Mouse (Mus musculus) embryonic facial prominence, embryonic 12.5 days (tissue): ENCODE data around the gene Ntsr1. TPM values are rescaled to one million over a fixed set of nuclear protein-coding genes. Genes with fewer than 3 reads are reported as not detected.
A peak's percentile ranks its signal among the peaks of the same experiment; 100 is the strongest.

ENCODE experiments used
- ATAC-seq: fragments of 200-750 bp; cut with Nextera tagmentation; 2 replicates; pipeline ENCODE4 v1.8.0; 2017; ENCODE audit not compliant: insufficient number of reproducible peaks, insufficient read depth, low FRiP score, low TSS enrichment
- H3K27ac ChIP-seq: fragments of 300-500 bp; sonication (generic); 2 replicates; pipeline ENCODE4 v1.5.1; 2016; ENCODE audit warnings: mild to moderate bottlenecking
- H3K27me3 ChIP-seq: fragments of 300-500 bp; sonication (generic); 2 replicates; pipeline ENCODE4 v1.6.1; 2016; ENCODE audit warnings: mild to moderate bottlenecking, moderate library complexity
- H3K36me3 ChIP-seq: fragments of 300-500 bp; sonication (generic); 2 replicates; pipeline ENCODE4 v1.6.1; 2016; ENCODE audit warnings: mild to moderate bottlenecking
- H3K4me1 ChIP-seq: fragments of 300-500 bp; sonication (generic); 2 replicates; pipeline ENCODE4 v1.6.1; 2016
- H3K4me2 ChIP-seq: fragments of 300-500 bp; sonication (generic); replicated peaks from 2 replicates; pipeline ENCODE4 v1.6.1; 2016; ENCODE audit warnings: mild to moderate bottlenecking, moderate library complexity
- H3K4me3 ChIP-seq: fragments of 300-500 bp; sonication (generic); 2 replicates; pipeline ENCODE4 v1.5.1; 2016; ENCODE audit warnings: mild to moderate bottlenecking
- H3K9ac ChIP-seq: fragments of 300-500 bp; sonication (generic); 2 replicates; pipeline ENCODE4 v1.6.1; 2016; ENCODE audit warnings: mild to moderate bottlenecking, moderate library complexity
- H3K9me3 ChIP-seq: fragments of 300-500 bp; sonication (generic); 2 replicates; pipeline ENCODE4 v1.6.1; 2016; ENCODE audit warnings: mild to moderate bottlenecking, moderate library complexity
- WGBS: fragments of 180-500 bp; shearing (Covaris S2); methylation state at CpG from one replicate; pipeline ENCODE4 v1.1.7; 2016; 5-methylcytosine and 5-hydroxymethylcytosine counted together
- polyA plus RNA-seq: library from polyadenylated mRNA; unstranded; fragments of >200 nt; fragmentation: Nextera tagmentation; extraction: Ambion mirVana; gene quantifications from 2 replicates; pipeline ENCODE4 v1.2.1, GENCODE M21; 2016

Ntsr1 gene
- polyA plus RNA-seq, 1 experiment from 2014 or later = 0.55 TPM

DNA sequence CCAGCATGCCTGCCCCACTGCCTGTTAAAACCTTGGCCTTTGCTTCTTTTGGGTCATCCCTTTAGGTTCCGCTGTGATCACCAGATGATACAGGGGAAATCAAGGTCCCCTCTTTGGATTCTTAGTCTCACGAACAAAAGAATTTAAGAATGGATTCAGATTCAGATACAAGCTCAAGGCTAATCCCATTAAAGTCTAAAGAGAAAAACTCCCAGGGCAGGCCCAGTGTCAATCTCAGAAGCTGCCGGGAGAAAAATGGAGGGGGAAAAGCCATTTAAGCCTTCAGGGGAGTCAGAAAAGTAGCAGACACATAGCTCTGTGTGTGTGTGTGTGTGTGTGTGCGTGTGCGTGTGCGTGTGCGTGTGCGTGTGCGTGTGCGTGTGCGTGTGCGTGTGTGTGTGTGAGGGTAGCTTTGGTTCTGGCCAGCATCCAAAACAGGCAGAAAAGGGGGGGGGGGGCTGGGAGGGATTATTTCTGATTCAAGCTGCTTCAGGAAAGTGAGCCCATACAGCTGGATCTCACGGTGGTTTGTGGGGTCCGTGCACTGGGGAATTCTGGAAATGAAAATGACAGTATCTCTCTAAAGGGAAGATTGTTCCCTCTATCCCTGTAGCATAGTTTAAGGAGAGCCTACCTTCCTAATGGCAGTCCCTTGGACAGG, 8.8 kb downstream of the Ntsr1 start:
- Histone ChIP-seq H3K9ac (no peak overlapping the region), H3K4me2 (no peak overlapping the region), H3K4me1 (peaks cover 19% of the 10 kb centered on the region; the same call in 1 of the 2 replicates), H3K36me3 (no peaks in the 10 kb centered on the region), H3K27ac (no peak overlapping the region), H3K9me3 (no peaks in the 10 kb centered on the region), H3K4me3 (no peak overlapping the region), H3K27me3 (no peaks in the 10 kb centered on the region)
- 66% methylated on average over 14 of the region's 14 CpGs for WGBS
- ATAC-seq = no peak

DNA sequence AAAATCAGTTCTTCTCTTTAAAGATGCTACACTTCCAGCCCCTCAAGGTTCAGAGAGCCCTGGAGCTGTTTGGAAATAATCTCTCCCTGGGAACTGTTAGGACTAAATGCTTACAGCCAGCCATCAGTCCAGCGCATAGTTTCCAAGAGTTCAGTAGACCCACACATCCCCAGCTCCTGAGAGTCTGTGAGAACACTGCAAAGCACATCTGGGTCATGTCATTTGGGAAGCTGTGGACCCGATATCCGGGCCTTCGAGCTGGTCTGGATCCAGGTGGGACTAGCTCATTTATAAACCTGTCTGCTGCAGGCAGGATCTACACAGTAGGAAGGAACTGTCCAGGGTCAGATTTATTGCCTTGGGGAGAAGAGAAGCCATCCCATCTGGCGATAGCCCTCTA, 11.1 kb downstream of the Ntsr1 start:
- no peak overlapping the region for H3K4me3 ChIP-seq
- H3K9me3 ChIP-seq = no peaks in the 10 kb centered on the region
- no peak for ATAC-seq
- WGBS = 72% methylated on average over 5 of the region's 5 CpGs
- no peak overlapping the region for H3K4me2 ChIP-seq
- H3K9ac ChIP-seq = no peak overlapping the region
- peaks cover 19% of the 10 kb centered on the region; the same call in 1 of the 2 replicates for H3K4me1 ChIP-seq
- no peaks in the 10 kb centered on the region for H3K36me3 ChIP-seq
- no peak overlapping the region for H3K27ac ChIP-seq
- H3K27me3 ChIP-seq = no peaks in the 10 kb centered on the region

DNA sequence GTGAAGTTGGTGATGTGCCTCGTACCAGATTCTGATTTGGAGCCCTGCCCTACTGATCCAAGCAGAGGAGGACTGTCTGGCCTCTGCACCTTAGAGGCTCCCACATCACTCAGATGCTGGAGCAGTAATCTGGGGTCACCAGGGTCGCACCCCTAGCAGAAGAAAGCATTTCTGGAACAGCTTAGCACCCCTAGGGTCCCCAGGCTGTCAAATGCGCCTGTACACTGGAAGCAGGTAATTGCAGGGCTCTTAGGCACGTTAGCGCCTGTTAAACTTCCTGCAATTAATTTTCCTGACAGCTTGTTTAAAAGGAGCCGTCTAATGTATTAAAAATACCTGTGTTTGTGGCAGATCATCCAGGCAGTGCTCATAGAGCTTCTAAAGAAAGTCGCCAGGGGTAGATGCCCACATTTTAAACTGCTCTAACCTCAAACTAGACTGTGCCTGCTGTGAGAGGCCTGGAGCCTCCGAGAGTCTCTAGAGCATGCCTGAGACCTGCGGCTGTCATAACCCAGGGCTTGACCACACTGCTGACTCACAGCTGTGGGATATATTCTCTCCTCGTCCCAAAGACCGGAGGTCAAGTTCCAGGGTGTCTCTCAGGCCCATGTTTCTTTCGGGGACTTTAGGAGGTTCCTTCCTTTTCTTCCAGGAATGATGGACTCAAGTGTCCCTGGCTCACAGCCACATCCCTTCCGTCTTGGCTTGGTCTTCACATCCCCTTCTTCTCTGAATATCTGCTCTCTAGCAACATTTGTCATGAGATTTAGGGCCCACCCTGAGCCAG, 12.3 kb downstream of the Ntsr1 start:
- 41% methylated on average over 13 of the region's 13 CpGs for WGBS
- no peak overlapping the region for H3K27ac ChIP-seq
- H3K4me1 ChIP-seq = peaks cover 19% of the 10 kb centered on the region; the same call in 1 of the 2 replicates
- H3K9ac ChIP-seq = peak overlapping the region; percentile 3; the same call in 1 of the 2 replicates
- no peak overlapping the region for H3K4me2 ChIP-seq
- H3K9me3 ChIP-seq = no peaks in the 10 kb centered on the region
- no peak for ATAC-seq
- H3K36me3 ChIP-seq = no peaks in the 10 kb centered on the region
- H3K4me3 ChIP-seq = no peak overlapping the region
- H3K27me3 ChIP-seq = no peaks in the 10 kb centered on the region

DNA sequence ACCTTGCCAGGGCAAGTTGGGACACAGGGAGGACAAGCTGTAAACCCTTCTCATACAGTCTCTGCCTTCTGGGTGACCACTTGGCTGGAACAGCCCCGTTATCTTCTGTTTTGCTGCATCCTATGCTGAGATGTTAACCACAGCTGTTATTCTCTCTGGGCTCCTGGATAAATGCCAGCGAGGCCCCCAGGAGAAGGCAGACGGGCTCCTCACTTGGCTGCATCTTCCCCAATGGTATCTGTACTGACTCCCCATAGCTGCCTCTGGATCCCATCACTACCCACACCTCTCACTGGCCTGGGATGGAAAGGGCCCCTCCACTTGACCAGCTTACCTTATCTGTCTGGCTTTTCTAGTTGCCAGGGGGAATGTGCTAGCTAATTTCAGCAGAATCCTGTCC, 13.2 kb downstream of the Ntsr1 start:
- H3K4me2 ChIP-seq = no peak overlapping the region
- H3K27ac ChIP-seq = no peak overlapping the region
- no peak for ATAC-seq
- whole genome bisulfite sequencing = 68% methylated on average over 3 of the region's 3 CpGs
- peak overlapping the region; percentile 3; the same call in 1 of the 2 replicates for H3K9ac ChIP-seq
- peaks cover 19% of the 10 kb centered on the region; the same call in 1 of the 2 replicates for H3K4me1 ChIP-seq
- H3K4me3 ChIP-seq = no peak overlapping the region
- no peaks in the 10 kb centered on the region for H3K27me3 ChIP-seq
- H3K9me3 ChIP-seq = no peaks in the 10 kb centered on the region
- H3K36me3 ChIP-seq = no peaks in the 10 kb centered on the region

DNA sequence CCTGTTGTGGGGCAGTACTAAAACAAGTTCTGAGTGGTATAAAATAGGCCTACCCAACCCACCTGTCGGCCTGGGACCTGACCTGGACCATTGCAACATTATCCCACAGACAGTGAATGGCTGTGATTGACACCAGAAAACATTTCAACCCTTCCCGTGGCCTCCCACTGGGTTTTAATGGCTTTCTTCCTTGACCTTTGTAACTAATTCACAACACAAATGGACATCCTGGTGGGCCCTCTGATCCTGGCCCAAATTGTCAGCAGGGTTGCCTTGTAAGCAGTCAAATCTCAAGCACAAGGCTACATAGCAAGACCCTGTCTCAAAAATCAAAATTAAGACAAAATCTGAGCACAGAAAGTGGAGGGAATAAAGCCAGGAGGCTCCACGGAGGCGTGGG, 14.1 kb downstream of the Ntsr1 start:
- 44% methylated on average over 4 of the region's 4 CpGs for WGBS
- H3K36me3 ChIP-seq = no peaks in the 10 kb centered on the region
- no peak overlapping the region for H3K4me2 ChIP-seq
- no peak overlapping the region for H3K27ac ChIP-seq
- no peaks in the 10 kb centered on the region for H3K9me3 ChIP-seq
- no peak overlapping the region for H3K4me3 ChIP-seq
- no peak for ATAC-seq
- H3K27me3 ChIP-seq = no peaks in the 10 kb centered on the region
- no peak overlapping the region for H3K9ac ChIP-seq
- H3K4me1 ChIP-seq = peaks cover 19% of the 10 kb centered on the region; the same call in 1 of the 2 replicates

DNA sequence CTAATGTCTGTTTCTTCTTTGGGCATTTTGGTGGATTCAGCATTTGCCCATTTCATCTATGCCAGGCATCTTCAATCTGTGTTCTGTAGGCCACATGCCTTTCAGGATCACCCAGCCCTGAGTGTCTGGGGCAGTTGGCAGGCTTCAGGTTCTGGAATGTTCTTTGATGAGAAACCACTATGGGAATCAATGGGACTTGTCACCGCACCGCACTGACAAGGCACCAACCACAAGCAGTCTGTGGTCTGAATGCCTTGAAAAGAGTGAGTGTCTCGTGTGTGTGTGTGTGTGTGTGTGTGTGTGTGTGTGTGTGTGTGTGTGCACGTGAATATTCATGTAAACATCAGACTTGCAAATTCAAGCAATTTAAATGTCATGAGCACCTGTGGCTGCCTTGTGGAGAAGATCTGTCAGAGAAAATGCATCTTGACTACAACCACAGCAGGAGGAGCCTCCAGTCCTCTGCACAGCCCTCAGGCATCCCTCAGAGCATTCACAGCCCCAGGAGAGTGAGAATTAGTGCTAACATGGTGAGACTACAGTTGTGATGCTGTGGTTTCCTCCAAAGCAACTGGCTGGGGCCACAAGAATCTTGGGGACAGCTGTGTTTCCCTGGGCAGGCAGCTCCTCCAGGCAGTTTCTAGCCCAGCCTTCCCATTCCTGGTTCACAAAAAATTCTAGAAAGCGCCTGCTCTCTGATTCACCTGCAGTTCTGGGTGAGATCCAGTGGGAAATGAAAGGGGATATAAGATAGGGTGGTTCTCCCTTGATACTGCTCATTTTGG, 21.9 kb downstream of the Ntsr1 start:
- H3K9me3 ChIP-seq = no peaks in the 10 kb centered on the region
- ATAC-seq = no peak
- 74% methylated on average over 5 of the region's 5 CpGs for WGBS

DNA sequence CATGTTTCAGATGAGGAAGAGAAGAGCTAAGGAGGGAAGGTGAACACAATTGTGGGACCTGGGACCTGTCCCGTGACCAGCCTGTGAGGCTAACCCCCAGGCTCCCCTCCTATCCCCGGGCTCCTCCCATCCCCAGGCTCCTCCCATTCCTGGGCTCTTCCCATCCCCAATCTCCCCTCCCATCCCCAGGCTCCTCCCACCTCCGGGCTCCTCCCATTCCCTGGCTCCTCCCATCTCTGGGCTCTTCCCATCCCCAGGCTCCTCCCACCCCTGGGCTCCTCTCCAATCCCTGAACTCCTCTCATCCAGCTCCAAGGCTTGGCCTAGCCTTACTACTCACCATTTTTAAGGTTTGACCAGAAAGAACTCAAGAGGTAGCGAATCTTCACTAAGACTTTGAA, 23.0 kb downstream of the Ntsr1 start:
- ATAC-seq = no peak
- H3K27me3 ChIP-seq = peaks cover 14% of the 10 kb centered on the region; the same call in 1 of the 2 replicates
- H3K4me2 ChIP-seq = no peak overlapping the region
- H3K27ac ChIP-seq = no peak overlapping the region
- H3K4me1 ChIP-seq = no peaks in the 10 kb centered on the region
- no peaks in the 10 kb centered on the region for H3K36me3 ChIP-seq
- H3K9me3 ChIP-seq = no peaks in the 10 kb centered on the region
- H3K9ac ChIP-seq = no peak overlapping the region
- WGBS = 60% methylated on average over 4 of the region's 4 CpGs
- H3K4me3 ChIP-seq = no peak overlapping the region

More for the DNA sequence above, 21.9 kb downstream of the Ntsr1 start:
- H3K4me3 ChIP-seq = no peak overlapping the region
- no peaks in the 10 kb centered on the region for H3K36me3 ChIP-seq
- H3K27ac ChIP-seq = no peak overlapping the region
- H3K9ac ChIP-seq = no peak overlapping the region
- no peaks in the 10 kb centered on the region for H3K4me1 ChIP-seq
- H3K27me3 ChIP-seq = peaks cover 6% of the 10 kb centered on the region; the same call in 1 of the 2 replicates
- no peak overlapping the region for H3K4me2 ChIP-seq

DNA sequence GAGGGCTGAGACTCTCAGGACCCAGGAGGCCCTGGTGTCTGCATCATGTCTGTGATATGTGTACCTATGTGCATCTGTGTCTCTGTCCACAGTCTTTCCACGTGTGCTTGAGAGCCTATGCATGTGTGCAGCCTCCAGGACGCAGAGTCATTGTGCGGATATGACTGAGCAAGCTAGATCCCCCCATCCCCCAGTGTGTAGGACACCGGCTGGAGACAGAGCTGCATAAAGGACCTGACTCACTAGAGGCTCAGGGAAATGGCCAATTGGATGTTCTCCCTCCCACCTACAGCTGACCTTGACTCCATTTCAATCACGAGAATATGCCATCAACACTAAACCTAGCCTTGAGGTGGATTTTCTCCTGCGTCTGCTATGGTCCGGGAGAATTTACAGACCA, 27.7 kb downstream of the Ntsr1 start:
- whole genome bisulfite sequencing = 68% methylated on average over 7 of the region's 7 CpGs
- Histone ChIP-seq H3K9me3 (no peaks in the 10 kb centered on the region), H3K4me2 (no peak overlapping the region), H3K4me3 (no peak overlapping the region), H3K27ac (no peak overlapping the region), H3K27me3 (peaks cover 25% of the 10 kb centered on the region; the same call in 1 of the 2 replicates), H3K4me1 (no peaks in the 10 kb centered on the region), H3K36me3 (no peaks in the 10 kb centered on the region), H3K9ac (no peak overlapping the region)
- ATAC-seq = no peak

DNA sequence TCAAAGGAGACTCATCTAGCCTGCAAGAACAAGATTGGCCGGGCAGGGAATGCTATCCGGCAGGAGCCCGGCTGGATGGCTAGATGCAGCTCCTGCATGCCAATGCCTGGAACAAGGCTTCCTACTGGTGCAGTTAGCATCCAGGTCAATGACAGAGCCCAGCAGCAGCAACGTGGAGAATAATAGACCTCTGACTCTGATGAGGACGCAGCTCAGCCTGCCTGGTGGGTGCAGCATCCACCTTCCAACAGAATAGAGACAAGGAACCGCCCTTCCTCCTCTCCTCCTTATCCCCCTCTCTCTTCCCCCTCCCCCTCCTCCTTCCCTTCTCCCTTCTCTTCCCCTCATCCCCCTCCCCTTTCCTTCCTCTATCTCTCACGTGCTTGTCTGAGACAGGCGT, 28.1 kb downstream of the Ntsr1 start:
- Histone ChIP-seq H3K4me3 (no peak overlapping the region), H3K9ac (no peak overlapping the region), H3K4me2 (no peak overlapping the region), H3K9me3 (no peaks in the 10 kb centered on the region), H3K4me1 (no peaks in the 10 kb centered on the region), H3K36me3 (no peaks in the 10 kb centered on the region), H3K27me3 (peaks cover 25% of the 10 kb centered on the region; the same call in 1 of the 2 replicates), H3K27ac (no peak overlapping the region)
- WGBS = 15% methylated on average over 8 of the region's 8 CpGs
- ATAC-seq = no peak

DNA sequence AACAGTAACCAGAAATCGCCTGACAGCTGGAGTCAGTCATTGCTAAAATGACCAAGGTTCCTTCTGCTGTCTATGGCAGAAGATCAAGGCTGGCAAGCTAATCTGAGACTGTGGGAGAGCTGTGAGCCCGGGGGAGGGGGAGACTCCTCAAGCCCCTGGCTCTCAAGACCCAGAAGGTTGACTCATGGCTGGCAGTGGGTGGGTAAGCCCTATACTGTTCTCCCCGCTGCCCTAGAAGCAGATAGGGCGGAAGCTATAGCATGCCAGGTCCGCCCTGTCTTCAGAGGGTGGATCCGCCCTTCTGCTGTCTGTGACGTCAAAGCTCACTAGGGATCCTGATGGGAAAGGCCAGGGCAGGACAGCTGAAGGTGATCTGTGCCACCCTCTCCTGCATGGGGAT, 30.4 kb downstream of the Ntsr1 start:
- Histone ChIP-seq H3K9ac (no peak overlapping the region), H3K9me3 (no peaks in the 10 kb centered on the region), H3K4me1 (no peaks in the 10 kb centered on the region), H3K4me2 (no peak overlapping the region), H3K4me3 (no peak overlapping the region), H3K36me3 (no peaks in the 10 kb centered on the region), H3K27me3 (peaks cover 19% of the 10 kb centered on the region), H3K27ac (no peak overlapping the region)
- ATAC-seq = no peak
- WGBS = 32% methylated on average over 7 of the region's 7 CpGs

DNA sequence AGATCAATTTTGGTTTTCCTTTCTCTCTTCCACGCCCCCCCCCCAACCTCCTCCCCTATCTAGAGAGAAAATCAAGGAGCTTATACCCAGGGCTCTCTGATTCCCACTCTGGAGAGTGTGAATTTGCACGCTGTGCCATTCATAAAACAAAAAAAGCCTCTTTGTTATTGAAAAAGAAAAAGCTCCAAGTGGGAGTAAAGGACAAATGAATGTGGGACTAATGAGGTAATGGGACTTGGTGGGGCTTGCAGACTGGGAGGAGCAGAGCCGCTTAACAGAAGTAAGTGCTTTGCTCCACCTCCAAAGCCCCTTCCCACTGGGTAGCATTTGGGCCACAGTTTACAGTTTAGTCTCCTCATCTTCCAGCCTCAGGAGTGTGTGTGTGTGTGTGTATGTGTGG, 30.8 kb downstream of the Ntsr1 start:
- Histone ChIP-seq H3K4me1 (no peaks in the 10 kb centered on the region), H3K4me2 (no peak overlapping the region), H3K27me3 (peaks cover 19% of the 10 kb centered on the region), H3K9me3 (no peaks in the 10 kb centered on the region), H3K27ac (no peak overlapping the region), H3K4me3 (no peak overlapping the region), H3K9ac (no peak overlapping the region), H3K36me3 (no peaks in the 10 kb centered on the region)
- ATAC-seq = no peak
- 17% methylated on average over 3 of the region's 3 CpGs for WGBS
